Mouse (Mus musculus) CD8-positive naive resting alpha-beta T cell, adult 2 months (primary cell): ENCODE measurements at regions not wholly inside any gene's neighbourhood (a gene's known extent, or its start where the extent isn't known, plus 50 kb on each side); places are given as distances from the start of the nearest gene placed in this dataset.

Source experiments
- DNase-seq, 2 experiments: peaks; one replicate each; pipeline ENCODE4 v3.0.0; 2022; ENCODE audit warnings: low read depth in 2 of 2, low spot score in 2 of 2

DNA sequence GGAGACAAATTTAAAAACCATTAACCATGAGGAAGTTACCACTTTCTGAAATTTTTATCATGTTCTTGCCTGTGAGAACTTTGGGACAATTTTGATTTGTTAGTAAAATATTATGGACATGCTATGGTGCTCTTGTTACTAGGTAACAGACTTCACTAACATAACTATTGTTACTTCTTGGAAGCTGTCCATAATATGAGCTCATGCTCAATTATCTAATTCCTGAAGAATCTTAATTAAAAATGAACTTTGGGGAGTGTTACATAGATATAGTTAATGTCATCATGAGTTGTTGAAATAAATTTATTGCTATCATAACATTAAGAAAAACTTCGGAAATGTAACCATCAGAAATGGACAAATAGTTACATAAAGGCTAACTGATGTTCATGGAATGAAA is 486.5 kb upstream of the Adamts5 start:
- no peak for DNase-seq

DNA sequence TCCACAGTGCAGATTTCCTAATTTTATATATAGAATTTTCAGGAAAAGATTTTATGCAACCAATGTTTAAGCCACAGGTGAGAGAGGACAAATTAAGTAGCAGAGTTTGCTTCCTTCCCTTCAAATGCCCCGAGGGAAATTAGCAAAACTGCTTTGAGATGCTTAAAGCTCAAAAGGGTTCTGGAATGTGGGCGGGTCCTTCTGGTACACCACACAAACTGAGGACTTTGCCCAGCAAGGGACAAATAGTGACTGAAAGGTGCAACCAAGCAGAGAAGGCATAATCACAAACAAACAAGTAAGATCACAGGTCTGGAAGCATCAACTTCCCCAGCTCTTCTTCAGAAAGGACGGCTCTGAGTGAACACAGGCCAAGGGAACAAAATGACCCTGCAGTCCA is 476.4 kb upstream of the Adamts5 start:
- DNase-seq, result no peak

DNA sequence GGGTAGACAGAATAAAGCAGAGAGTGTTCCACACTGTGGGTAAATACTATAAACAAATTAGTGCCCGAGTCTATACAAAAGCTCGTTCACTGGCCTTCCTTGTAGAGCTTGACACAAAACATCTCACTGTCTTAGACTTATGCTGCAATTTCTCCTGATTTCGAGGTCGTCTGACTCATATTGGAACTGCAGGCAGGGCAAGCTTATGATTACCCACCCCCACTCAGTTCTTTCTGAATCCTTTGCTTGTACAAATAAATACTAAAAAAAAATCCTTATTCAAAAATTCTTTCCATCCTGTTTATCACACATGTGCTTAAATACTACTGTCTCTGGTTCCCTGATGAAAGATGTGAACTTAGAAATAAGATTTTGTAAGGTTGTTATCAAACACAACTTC is 470.0 kb upstream of the Adamts5 start:
- DNase-seq, result no peak

DNA sequence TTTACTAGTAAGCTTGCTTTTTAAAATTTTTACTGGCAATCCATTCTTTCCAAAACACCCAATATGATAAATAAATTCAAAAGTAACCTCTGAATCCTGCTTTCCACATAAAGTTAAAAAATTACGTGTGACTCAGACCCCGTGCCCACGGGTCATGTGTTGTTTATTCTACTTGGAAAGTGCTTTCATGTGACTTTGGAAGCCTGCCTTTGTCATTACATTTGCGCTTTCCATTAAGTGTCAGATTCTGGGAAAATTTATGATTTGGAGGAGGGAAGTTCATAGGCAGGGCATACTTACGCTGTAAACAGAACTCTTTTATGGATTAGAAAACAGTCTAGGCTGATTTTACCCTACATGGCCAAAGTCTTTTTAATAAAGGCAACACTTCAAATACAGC is 466.8 kb upstream of the Adamts5 start:
- DNase-seq, result no peak

DNA sequence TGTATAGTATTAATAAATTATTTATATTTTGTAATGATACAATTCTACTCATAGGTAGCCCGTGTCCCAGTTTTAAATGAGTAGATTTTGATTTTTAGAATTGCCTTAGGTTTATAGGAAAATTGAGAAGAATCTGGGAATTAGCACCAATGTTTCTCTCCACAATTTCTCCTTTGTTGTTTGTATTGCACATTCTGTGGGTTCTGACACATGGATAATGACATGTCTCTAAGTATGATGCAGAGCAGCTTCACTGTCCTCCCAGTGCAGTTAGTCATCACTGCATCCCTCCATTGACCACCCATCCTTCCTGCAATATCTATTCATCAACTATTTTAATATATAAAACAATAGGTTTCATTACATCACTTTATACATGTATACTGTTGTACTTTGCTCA is 464.6 kb upstream of the Adamts5 start:
- no peak for DNase-seq

DNA sequence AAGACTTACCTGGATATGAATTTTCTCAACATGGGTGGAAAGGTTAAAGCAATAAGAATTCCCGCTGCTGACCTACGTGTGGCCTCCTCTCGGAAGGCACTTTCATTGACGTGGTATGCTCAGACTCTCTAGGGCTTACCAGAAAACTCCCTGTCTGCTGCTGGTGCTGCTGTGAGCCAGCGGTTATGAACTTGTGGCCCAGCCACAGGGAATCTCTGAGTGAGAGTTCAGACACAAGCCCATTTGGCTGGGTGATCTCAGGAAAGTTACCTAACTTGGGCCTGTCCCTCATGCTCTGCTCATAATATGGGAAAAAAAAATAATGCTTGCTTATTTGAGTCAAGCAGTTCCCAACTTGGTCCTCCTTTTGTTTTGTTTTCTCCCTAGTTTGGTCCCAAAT is 459.5 kb upstream of the Adamts5 start:
- no peak for DNase-seq

DNA sequence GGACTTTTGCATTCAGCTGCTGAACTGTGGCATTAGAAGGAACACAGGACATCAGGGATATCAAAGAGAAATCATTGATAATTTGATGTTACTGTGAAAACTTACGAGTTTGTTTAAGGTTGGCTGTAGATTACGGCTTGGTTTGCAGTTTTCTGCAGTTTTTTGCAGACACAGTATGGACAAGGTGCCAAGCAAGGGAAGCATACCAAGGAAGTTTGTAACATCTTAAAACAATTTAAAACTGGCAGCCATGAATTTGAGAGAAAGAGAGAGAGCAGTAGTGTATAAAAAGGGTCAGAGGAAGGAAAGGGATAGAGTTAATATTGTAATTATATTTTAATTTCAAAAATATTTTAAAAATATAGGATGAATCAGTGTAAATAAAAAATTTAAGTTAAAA is 453.4 kb upstream of the Adamts5 start:
- no peak for DNase-seq

DNA sequence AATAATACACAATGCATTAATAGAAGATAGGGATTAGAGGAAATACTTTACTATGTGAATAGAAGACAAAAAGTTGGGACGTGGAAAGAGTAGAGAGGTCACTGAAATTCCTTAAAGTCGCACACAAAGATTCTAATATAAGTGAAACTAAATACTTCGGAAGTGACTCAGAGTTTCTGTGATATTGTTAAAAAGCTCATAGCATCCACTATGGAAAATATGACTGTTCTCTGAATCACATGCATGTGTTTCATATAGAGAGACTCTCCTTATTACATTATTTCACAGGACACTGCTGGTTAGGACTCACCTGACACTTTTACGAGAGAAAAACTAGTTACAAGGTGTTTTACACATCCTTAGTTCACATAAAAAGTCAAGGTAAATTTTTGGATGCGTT is 446.1 kb upstream of the Adamts5 start:
- no peak for DNase-seq

DNA sequence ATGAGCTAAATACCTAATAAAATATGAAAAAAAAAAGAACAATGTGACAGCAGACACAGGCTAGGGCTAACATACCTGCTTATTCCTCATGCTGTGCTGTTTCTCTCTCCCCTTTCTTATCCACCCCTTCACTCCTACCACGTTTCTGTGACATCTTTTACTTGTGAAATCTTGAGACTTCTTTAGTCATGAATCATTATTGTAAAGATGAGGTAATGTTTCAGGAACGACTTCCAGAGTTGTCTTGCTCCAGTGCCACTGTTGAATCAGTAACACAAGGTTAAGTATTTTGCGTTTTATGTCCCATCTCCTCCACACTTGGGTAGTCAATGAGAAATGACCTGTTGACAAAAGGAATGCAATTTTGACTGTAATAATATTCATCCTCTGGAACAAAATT is 445.3 kb upstream of the Adamts5 start:
- DNase-seq, result no peak

DNA sequence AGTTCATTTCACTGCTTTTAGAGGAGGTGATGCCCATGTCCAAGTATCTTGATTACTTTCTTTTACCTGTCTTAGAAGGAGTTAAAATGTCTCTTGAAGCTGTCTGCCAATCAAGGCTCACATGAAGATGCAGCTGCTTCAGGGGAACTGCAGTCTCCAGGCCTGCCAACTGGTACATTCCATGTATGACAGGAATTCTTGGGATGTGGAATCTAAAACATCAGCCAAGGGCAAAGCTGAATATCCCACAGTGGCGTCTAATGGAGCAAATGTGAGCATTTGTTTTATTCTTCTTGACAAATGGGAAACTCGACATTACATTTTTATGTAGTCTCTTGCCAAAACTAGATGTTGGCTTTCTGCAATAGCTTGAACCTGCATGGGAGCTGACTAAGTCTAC is 438.7 kb upstream of the Adamts5 start:
- DNase-seq, result no peak

DNA sequence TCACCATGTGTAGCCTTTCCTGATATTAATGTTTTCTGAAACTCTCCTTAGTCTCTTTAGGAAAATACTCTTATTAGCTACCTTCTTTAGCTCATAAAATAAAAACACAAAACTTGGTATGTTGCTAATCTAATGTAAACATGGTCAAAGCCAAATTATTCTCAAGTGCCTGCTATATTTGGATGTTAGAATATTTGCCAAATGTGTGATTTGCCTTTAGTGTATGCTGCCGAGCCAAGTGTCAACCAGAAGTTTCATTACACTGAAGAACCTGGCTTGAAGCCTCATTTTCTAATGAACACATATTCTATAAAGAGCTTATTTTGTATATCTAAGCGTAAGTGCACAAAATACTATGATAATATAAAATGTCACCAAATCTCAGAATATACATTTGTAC is 423.8 kb upstream of the Adamts5 start:
- no peak for DNase-seq

DNA sequence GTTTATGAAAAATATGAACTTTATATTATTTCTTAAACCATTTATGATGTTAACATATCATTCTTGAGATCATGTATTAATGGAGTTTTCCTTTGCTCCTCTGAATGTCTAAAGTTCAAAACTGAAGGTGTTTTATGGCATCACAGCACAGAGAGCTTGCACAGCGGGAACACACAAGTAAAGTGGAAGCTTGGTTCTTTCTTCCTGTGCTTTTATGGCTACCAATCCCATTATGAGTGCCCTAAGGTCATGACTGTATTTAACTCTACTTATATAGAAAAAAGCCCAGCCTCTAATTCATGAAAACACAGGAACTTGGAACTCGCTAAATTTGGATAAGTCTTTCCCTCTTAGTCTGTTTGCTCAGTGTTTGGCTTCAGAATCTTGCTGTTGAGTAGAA is 417.3 kb upstream of the Adamts5 start:
- DNase-seq, result no peak

DNA sequence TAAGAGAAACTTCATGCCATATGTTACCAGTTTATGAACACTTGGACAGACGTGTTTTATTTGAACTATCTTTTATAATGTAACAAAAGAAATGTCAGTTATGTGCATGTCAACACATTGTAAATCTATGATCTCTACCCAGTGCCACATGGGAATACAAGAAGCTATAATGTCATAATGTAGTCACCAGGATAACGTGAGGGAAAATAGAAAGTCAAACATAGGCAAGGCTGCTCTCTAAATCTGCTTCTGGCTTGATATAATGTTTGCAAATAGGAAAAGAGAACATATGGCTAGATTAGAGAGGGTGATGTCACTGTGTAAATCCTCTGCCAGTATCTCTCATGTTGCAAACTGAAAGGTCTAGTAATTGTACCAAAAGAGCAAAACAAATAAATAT is 408.1 kb upstream of the Adamts5 start:
- no peak for DNase-seq

DNA sequence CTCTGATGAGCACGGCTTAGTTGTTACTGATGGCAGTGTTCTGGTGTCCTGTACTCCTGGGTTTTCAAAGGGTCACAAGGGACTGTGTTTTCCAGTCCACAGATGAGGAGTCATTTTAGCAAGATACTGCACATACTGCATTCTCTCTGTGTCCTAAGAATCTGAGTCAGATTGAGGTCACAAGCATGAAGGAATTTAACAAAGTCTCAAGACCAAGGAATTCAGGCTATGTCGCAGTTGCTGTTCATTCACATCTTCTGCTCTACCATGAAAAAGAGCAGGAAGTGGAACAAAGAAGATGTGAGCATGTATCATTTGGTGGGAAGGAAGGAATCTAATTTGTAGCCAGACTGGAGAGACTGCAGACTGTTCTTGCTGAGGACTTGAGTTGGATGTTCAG is 402.2 kb upstream of the Adamts5 start:
- DNase-seq, result no peak

DNA sequence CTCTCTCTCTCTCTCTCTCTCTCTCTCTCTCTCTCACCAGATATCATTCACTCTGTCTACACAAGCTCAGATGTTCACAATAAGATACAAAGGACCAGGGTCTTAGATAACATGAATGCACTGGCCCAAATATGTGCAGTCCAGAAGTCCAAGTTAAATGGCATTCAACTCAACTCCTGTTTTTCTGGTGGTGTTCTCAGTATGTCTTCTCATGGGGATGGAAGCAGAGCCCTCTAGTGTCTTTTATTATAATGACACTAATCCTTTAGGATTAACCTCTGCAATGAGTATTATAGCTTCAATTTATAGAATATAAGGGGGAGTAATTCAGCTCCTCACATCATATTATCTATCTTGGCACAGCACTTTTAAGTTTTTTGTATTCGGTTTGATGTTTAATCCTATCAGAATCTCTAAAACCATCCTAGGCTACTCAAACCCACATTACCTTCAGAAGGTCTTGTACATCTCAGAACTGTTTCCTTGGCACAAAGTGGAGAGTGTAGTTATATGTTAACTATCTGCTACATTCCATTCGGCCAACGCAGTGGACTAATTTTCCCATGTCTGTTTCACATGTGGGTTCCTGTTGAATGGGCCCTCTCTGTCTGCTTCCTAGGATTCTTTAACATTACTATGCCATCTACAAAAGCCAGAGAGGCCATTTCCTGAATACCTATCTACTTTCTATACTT is 401.0 kb upstream of the Adamts5 start:
- no peak for DNase-seq

DNA sequence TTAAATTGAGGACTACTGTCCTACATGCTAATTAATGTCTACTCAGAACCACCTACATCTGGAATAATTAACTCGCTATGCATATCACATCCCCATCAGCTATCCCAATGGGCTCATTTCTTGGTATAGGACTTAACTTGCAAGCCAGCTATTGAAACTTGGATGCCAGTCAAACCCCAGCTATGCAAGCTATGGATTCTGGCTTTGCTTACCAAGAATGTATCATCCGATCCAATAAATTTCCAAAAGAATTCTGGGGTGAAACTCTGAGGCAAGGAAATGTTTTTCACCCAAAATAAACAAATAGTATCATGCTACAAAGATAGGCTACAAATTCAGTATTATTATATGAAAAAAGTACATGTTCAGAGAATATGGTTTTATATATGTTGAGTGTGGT is 392.8 kb upstream of the Adamts5 start:
- DNase-seq, result no peak

DNA sequence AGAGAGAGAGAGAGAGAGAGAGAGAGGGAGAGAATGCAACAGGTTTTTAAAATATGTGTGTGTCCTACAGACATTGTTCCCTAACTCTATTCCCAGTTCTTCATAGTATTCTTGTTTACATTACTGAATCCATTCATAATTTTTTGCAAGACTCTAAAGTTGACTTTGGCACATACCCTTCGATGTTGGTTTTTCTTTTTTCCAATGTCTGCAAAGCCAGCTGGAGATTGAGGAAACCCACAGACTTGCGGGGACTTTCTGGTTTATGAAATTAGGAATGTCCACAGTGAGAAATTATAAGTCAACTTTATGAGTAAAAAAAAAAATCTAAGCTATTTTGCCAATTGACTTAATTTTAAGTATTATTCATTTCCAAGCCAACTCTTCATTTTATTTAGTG is 379.7 kb upstream of the Adamts5 start:
- no peak for DNase-seq

DNA sequence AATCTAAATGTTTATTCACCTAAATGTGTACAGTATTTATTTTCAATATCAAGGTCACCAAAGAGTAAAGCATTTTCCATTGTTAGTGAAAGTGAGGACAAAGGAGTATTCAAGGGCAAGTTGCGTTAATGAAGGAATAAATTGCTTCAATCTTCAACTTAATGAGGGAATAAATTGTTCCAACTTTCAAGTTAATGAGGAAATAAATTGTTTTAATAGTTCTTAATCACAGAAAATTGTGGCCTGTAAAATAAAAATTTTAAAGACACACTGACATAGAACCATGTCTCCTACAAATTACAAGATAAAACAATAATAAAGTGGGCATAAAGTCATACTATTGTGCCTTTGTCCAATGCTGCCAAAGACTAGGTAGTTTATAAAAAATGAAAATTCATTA is 375.4 kb upstream of the Adamts5 start:
- no peak for DNase-seq

DNA sequence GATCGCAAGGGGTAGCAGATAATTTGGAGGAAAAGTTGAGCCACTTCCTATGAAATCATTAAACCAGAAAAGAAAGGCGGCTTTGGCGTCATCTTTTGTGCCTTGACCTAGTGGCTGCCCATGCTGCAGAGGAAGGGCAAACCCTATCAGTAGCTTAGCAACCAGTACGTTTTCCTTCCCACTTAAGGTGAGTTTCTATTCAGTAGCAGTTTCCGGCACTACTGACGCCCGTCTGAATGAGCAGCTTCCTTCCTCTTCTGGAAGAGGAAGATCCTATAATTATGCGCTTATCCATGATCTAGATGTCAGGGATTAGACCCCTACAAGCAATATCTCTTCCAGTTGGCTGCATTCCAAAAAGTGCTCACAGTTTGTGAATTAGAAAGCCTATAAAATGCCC is 360.0 kb upstream of the Adamts5 start:
- DNase-seq, result no peak

DNA sequence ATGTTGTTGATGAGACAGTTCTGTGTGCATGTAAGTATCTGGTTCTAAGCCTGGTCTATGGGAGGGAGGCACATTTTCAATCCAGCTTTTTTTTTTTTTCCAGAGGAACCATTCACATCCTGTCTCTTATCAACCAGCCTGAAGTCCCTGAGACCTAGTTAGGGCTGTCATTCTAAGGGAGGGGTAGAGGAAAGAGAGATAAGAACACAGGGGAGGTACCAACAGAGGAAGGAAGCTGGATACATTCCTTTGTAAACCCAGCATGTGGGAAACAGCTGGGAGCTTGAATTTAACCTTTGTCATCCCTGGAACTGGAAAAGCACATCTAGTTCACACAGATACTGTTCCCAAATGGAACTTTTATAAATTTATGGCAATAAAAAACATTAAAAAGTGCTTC is 351.0 kb upstream of the Adamts5 start:
- no peak for DNase-seq

DNA sequence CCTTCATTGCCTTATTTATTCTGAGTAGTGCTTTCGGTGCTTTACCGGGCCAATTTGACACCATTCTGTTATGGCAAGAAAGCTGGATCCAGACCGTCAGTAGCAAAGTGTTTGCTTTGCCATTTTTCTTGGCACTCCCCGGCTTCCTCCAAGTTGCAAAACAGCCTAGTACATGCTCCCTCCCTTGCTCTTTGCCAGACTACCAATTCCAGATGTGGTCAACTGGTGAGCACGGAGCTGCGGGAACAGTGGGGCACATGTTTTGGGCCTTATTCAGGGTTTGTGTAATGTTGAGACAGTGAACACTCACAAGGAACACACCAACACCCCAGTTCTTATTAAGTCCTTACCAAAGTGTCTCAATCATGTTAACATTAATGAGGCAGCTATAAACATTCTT is 348.4 kb upstream of the Adamts5 start:
- no peak for DNase-seq

DNA sequence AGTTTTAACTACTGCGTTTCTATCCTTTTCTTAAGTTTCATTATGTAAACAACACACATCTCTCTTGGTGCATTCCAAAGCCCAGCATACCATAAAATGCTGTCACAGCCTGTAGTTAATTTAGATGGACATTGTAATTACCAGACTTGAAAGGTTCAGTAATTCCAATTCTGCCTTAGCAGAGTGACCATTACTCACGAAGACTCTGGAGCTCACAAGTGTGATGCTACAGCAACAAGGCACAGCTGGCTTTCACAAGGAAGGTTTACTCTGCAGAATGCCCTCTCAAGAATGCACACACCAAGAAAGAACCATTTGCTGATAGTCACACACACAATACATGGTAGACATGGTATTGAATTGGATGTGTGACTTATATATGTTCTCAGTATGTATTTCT is 342.6 kb upstream of the Adamts5 start:
- DNase-seq, result no peak

DNA sequence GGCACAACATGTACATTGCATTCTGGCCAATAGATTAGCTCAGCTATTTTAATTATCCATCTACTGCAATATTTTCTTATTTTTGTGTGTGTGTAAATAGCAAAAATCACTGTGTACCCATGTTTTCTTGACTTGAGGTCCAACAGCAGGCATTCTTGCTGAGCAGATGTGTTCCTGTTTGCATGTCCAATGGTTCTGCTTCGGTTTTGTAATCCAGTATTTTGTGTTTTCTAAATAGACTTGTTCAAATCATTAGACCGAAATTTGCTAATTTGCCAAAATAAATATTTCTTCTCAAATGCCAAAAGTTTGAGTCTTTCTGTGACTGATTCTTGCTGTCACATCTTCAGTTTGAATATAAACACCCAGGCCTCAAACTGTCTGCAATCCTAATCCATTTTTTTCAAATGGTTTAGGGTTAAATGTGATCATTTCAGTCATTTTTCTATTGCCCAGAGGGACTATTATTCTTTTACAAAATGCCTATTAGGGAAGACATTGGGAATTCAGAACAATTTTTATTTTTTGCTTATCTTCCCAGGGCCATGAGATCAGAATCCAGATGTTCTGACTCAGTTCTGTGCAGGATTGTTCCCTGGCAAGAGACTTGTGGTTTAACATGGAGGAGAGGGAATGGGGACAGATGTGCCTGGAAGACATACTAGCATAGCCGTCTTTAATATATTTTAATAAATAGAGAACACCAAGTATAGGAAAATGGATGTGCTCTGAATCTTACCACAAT is 341.3 kb upstream of the Adamts5 start:
- no peak for DNase-seq
